Mouse (Mus musculus): ENCODE results near the gene Tnip1.

DNA sequence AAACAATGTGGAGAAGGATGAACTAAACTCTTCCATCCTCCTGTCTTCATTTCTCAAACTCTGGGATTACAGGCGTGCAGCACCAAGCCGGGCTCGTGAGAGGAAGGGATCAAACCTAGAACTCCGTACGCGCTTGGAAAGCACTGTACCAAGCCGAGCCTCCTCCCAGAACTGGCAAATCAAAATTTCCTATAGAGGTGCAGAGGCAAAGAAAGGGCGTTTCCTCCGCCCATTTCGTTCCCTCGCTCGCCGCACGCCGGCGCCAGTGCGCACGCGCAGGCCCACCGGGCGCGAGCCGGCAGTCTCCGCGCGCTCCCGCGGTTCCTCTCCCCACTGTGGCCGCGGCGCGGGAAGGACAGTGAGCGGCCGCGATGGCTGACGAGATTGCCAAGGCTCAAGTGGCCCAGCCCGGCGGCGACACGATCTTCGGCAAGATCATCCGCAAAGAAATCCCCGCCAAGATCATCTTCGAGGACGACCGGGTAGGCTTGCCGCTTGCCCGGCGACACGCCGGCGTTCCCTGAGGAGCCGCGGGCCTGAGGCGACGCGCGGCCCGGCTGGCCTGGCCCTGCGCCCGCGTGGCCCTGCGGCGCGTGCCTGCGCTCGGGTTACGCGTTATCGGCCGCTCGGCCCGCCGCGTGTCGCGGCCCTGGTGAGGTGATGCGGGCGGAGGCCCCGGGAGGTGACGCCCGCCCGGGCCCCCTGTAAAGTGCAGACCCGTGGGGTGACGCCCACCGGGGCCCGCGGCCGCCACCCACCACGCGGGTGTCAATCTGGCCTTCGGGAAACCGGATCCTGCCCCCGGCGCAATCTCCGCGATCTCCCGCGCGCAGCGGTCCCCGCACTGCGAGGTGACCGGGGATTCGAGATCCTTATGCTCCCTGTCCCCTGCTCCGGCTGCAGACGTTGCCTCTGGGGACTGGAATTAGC is 96.3 kb downstream of the Tnip1 start, which contains the start of gene Hint1:
- TF ChIP-seq GATA1 (IDR thresholded peaks at IDR 0.05; ENCODE audit: low read length), result peak; percentile 91
- TF ChIP-seq TAL1 (IDR thresholded peaks at IDR 0.05; ENCODE audit: low read length), result no peak
